Mouse (Mus musculus) embryonic fibroblast, embryonic 13.5 days (primary cell): Measurements from ENCODE around the gene Tshz2. TPM values are rescaled to one million over a fixed set of nuclear protein-coding genes. Genes with fewer than 3 reads are reported as not detected.

ENCODE experiments used
- H3K27ac ChIP-seq: 2 replicates; pipeline ENCODE4 v1.5.1; 2012; ENCODE audit warnings: low read length, control low read depth, inconsistent platforms; ENCODE audit not compliant: insufficient read depth
- H3K4me1 ChIP-seq: 2 replicates; pipeline ENCODE4 v1.6.1; 2011; ENCODE audit warnings: low read length; ENCODE audit not compliant: control insufficient read depth, insufficient read depth
- H3K4me3 ChIP-seq: 2 replicates; pipeline ENCODE4 v1.5.1; 2011; ENCODE audit warnings: mild to moderate bottlenecking, control low read depth, low read length; ENCODE audit not compliant: insufficient read depth
- CTCF ChIP-seq: IDR thresholded peaks from 2 replicates; pipeline ENCODE4 v1.5.1; 2011; ENCODE audit warnings: mild to moderate bottlenecking, control low read depth, low read length, moderate library complexity, borderline replicate concordance; ENCODE audit not compliant: insufficient read depth
- POLR2A ChIP-seq: IDR thresholded peaks from 2 replicates; pipeline ENCODE4 v1.6.1; 2011; ENCODE audit warnings: low read depth, mild to moderate bottlenecking, control low read depth, low read length, moderate library complexity
- polyA plus RNA-seq: library from polyadenylated mRNA; stranded (reverse); fragments of >200 nt; gene quantifications from 2 replicates; pipeline ENCODE4 v1.2.4, GENCODE M21; 2011; ENCODE audit warnings: low read depth; ENCODE audit not compliant: missing spikeins, insufficient read length

The Tshz2 gene
- polyA plus RNA-seq, 1 experiment: 10.7 TPM

GRCm38 (mm10) chr2:169948139-169948538, 315.3 kb downstream of the Tshz2 start:
- H3K27ac ChIP-seq: no peak overlapping the region
- TF ChIP-seq POLR2A (no peak), CTCF (no peak)
- H3K4me1 ChIP-seq: no peaks in the 10 kb centered on the region
- no peak overlapping the region for H3K4me3 ChIP-seq

GRCm38 (mm10) chr2:169951041-169951440, 318.2 kb downstream of the Tshz2 start:
- TF ChIP-seq POLR2A (no peak), CTCF (no peak)
- Histone ChIP-seq H3K27ac (no peak overlapping the region), H3K4me3 (no peak overlapping the region), H3K4me1 (no peaks in the 10 kb centered on the region)

GRCm38 (mm10) chr2:169952981-169953380, 320.2 kb downstream of the Tshz2 start:
- Histone ChIP-seq H3K4me1 (no peaks in the 10 kb centered on the region), H3K4me3 (no peak overlapping the region), H3K27ac (no peak overlapping the region)
- TF ChIP-seq POLR2A (no peak), CTCF (no peak)

- Histone ChIP-seq H3K4me3 (no peak overlapping the region), H3K4me1 (peaks cover 6% of the 10 kb centered on the region; the same call in 1 of the 2 replicates), H3K27ac (no peak overlapping the region)
- TF ChIP-seq CTCF: no peak
- no peak for TF ChIP-seq POLR2A
Observed at GRCm38 (mm10) chr2:169958736-169959573, 326.1 kb downstream of the Tshz2 start.

- H3K4me1 ChIP-seq: peaks cover 6% of the 10 kb centered on the region; the same call in 1 of the 2 replicates
- peak; percentile 46; the same call in 1 of the 2 replicates for TF ChIP-seq POLR2A
- no peak for TF ChIP-seq CTCF
- H3K27ac ChIP-seq: peak overlapping the region; percentile 88
- H3K4me3 ChIP-seq: no peak overlapping the region
Observed at GRCm38 (mm10) chr2:169961463-169962230, 328.8 kb downstream of the Tshz2 start.

GRCm38 (mm10) chr2:169962231-169962600, 329.4 kb downstream of the Tshz2 start:
- peaks cover 6% of the 10 kb centered on the region; the same call in 1 of the 2 replicates for H3K4me1 ChIP-seq
- H3K27ac ChIP-seq: peak overlapping the region; percentile 88
- TF ChIP-seq CTCF: no peak
- no peak for TF ChIP-seq POLR2A
- no peak overlapping the region for H3K4me3 ChIP-seq

- Histone ChIP-seq H3K27ac (peak overlapping the region; percentile 88), H3K4me1 (peaks cover 6% of the 10 kb centered on the region; the same call in 1 of the 2 replicates), H3K4me3 (no peak overlapping the region)
- TF ChIP-seq POLR2A: no peak
- no peak for TF ChIP-seq CTCF
Observed at GRCm38 (mm10) chr2:169962776-169963175, 330.0 kb downstream of the Tshz2 start.

- TF ChIP-seq POLR2A: no peak
- TF ChIP-seq CTCF: no peak
- Histone ChIP-seq H3K4me1 (no peaks in the 10 kb centered on the region), H3K4me3 (no peak overlapping the region), H3K27ac (no peak overlapping the region)
Observed at GRCm38 (mm10) chr2:169970481-169970880, 337.7 kb downstream of the Tshz2 start.

- Histone ChIP-seq H3K4me1 (no peaks in the 10 kb centered on the region), H3K4me3 (no peak overlapping the region), H3K27ac (no peak overlapping the region)
- no peak for TF ChIP-seq POLR2A
- no peak for TF ChIP-seq CTCF
Observed at GRCm38 (mm10) chr2:169982925-169983324, 350.1 kb downstream of the Tshz2 start.

- TF ChIP-seq CTCF: no peak
- TF ChIP-seq POLR2A: no peak
- no peaks in the 10 kb centered on the region for H3K4me1 ChIP-seq
- no peak overlapping the region for H3K4me3 ChIP-seq
- no peak overlapping the region for H3K27ac ChIP-seq
Observed at GRCm38 (mm10) chr2:169987186-169987585, 354.4 kb downstream of the Tshz2 start.
